Mouse (Mus musculus) ES-Bruce4 (cell line): ENCODE measurements at regions not wholly inside any gene's neighbourhood (a gene's known extent, or its start where the extent isn't known, plus 50 kb on each side); places are given as distances from the start of the nearest gene placed in this dataset.

Experiments
- H3K27ac ChIP-seq: 2 replicates; pipeline ENCODE4 v1.5.1; 2012; ENCODE audit warnings: low read length, inconsistent platforms; ENCODE audit not compliant: insufficient read depth
- H3K27me3 ChIP-seq: 2 replicates; pipeline ENCODE4 v1.6.1; 2012; ENCODE audit warnings: mild to moderate bottlenecking, low read length, inconsistent platforms; ENCODE audit not compliant: control insufficient read depth, poor library complexity, insufficient read depth, severe bottlenecking
- H3K36me3 ChIP-seq: 2 replicates; pipeline ENCODE4 v1.6.1; 2012; ENCODE audit warnings: inconsistent platforms, mild to moderate bottlenecking, low read length, moderate library complexity; ENCODE audit not compliant: control insufficient read depth, poor library complexity, insufficient read depth, severe bottlenecking
- H3K4me1 ChIP-seq: one replicate; pipeline ENCODE4 v1.8.1; 2011; ENCODE audit warnings: low read length; ENCODE audit not compliant: control insufficient read depth, insufficient read depth
- H3K4me3 ChIP-seq: 2 replicates; pipeline ENCODE4 v1.5.1; 2011; ENCODE audit warnings: low read depth, mild to moderate bottlenecking, low read length
- H3K9ac ChIP-seq: 2 replicates; pipeline ENCODE4 v1.6.1; 2012; ENCODE audit warnings: low read depth, mild to moderate bottlenecking, inconsistent platforms; ENCODE audit not compliant: poor library complexity, severe bottlenecking
- H3K9me3 ChIP-seq: replicated peaks from 2 replicates; pipeline ENCODE4 v1.6.1; 2012; ENCODE audit warnings: mild to moderate bottlenecking, low read length, inconsistent platforms; ENCODE audit not compliant: control insufficient read depth, poor library complexity, insufficient read depth, severe bottlenecking
- CTCF ChIP-seq: IDR thresholded peaks from one replicate; pipeline ENCODE4 v1.8.1; 2011; ENCODE audit warnings: low read depth, low read length
- EP300 ChIP-seq: IDR thresholded peaks from 2 replicates; pipeline ENCODE4 v1.6.1; 2011; ENCODE audit warnings: low read depth, low read length; ENCODE audit not compliant: insufficient read depth
- POLR2A ChIP-seq: IDR thresholded peaks from one replicate; pipeline ENCODE4 v1.8.1; 2011; ENCODE audit warnings: low read length; ENCODE audit not compliant: insufficient read depth

DNA sequence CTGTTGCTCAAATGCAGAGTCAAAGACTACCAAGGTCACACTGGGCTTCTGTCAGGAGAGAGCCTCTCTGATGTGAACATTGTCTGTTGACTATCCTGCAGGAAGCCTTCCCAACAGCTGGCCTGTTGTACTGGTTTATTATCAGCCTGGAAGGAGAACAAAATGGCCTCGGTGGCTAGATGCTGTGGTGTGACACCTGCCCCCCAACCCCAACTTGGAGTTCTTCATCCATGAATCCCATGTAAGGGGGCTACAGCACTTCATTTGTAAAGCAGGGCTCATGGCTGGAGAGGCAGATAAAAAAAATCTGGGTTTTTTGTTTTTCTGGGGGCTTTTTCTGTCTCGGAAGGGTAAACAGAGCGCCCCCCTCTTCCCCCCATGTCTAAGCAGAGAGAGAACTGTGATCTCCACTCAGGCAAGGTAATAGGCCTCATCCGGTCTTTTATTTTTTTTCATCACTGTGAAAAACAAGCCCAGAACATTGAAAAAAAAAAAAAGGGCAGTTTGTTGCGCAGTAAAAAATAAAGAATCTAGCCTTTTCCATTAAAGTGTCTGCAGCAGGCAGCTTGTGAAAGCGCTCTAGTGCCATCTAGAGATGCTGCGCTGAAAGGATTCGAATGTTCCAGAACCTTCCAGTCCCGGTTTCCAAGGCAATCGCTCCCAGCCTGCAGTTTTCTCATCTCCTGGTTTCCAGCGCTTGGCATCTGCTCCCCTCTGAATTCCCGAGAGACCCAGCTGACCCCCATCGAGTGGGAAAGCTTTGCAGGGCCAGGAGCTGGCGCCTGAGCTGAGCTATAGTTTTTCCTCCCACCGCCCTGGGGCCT is 97.8 kb downstream of the Edn3 start:
- Histone ChIP-seq H3K9me3 (no peaks in the 10 kb centered on the region), H3K9ac (no peak overlapping the region), H3K27me3 (no peaks in the 10 kb centered on the region), H3K27ac (no peak overlapping the region), H3K36me3 (no peaks in the 10 kb centered on the region), H3K4me3 (no peak overlapping the region), H3K4me1 (no peaks in the 10 kb centered on the region)
- TF ChIP-seq CTCF: peak; percentile 37
- TF ChIP-seq EP300: no peak
- TF ChIP-seq POLR2A: no peak

DNA sequence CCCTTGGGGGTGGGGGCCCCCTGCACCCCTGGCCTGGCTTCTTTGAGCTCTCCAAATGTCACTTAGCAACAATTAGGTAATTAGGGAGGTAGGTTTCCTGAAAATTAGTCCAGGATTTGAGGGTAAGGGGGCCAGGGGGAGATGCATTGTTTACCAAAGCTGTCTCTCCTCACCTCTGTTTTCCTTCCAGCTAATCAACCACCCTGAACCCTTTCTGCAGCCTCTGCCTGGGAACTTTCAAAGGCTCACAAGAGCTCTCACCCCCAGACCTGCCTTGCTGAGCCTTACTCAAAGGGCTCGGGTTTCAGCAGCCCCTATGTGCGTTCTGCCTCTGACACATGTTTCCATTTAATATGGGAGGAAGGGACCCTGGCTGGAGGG is 98.4 kb downstream of the Edn3 start:
- Histone ChIP-seq H3K27me3 (no peaks in the 10 kb centered on the region), H3K9ac (no peak overlapping the region), H3K36me3 (no peaks in the 10 kb centered on the region), H3K27ac (no peak overlapping the region), H3K9me3 (no peaks in the 10 kb centered on the region), H3K4me3 (no peak overlapping the region), H3K4me1 (no peaks in the 10 kb centered on the region)
- TF ChIP-seq EP300: no peak
- no peak for TF ChIP-seq CTCF
- TF ChIP-seq POLR2A: no peak

DNA sequence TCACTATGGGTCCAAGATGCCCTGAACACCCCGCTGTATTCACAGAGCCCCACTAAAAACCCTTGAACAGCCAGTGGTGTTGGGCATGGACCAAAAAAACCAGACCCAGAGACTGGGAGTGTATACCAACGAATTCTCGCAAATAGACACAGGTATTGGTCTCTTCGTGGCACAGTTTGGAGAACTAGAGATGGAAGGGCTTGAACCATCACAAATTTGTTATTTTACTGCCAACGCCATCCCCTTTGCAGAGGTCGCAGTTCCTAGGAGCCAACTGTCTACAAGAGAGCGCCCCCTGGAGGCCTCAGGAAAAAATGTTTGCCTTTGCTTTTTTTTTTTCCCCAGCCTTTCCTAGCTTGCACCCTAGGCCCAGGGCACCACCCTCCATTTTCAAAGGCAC is 99.1 kb downstream of the Edn3 start:
- Histone ChIP-seq H3K9ac (no peak overlapping the region), H3K27ac (no peak overlapping the region), H3K36me3 (no peaks in the 10 kb centered on the region), H3K4me1 (no peaks in the 10 kb centered on the region), H3K9me3 (no peaks in the 10 kb centered on the region), H3K27me3 (no peaks in the 10 kb centered on the region), H3K4me3 (no peak overlapping the region)
- TF ChIP-seq CTCF (peak; percentile 59), EP300 (no peak)

DNA sequence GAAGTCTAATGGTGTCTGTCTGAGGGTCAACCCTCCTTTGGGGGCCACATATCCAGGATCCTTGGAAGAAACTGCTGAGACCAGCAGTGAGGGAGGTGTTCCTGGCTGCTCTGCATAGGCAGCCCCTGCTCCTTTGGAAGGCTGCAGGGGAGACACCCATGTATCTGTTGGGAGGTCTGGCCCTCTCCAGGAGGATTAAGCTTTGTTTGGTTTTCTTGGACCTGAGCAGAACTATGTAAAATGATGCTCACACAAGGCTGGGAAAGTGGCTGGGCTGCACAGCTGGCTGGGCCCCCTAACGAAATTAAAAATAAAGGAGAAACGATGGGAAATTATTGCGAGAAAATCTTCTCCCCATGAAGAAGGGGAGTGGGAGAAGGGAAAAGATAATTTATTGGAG is 104.2 kb downstream of the Edn3 start:
- H3K27ac ChIP-seq: no peak overlapping the region
- H3K4me1 ChIP-seq: no peaks in the 10 kb centered on the region

DNA sequence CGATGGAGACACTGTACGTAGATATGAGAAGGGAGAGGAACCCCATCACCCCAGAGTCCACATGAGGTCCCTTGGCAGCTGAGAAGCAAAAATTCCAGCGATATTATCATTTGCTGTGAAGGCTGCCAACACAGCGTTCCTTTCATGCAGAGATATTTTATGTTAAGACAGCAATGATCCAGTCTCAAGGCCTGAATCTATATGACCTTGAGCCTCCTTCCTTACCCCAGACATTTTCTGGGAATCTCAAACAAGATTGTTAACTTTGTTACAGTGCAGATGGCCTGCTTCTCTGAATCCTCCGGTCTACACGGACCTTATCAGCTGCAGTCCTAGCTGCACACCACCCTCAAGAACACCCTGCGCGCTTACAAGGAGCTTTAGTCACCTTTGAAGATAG is 106.1 kb downstream of the Edn3 start:
- H3K27me3 ChIP-seq: no peaks in the 10 kb centered on the region
- H3K27ac ChIP-seq: no peak overlapping the region
- no peaks in the 10 kb centered on the region for H3K9me3 ChIP-seq
- TF ChIP-seq POLR2A (no peak), CTCF (no peak), EP300 (no peak)
- no peaks in the 10 kb centered on the region for H3K36me3 ChIP-seq
- no peaks in the 10 kb centered on the region for H3K4me1 ChIP-seq
- H3K4me3 ChIP-seq: no peak overlapping the region
- no peak overlapping the region for H3K9ac ChIP-seq

More for the DNA sequence above, 104.2 kb downstream of the Edn3 start:
- H3K9ac ChIP-seq: no peak overlapping the region
- no peaks in the 10 kb centered on the region for H3K36me3 ChIP-seq
- H3K27me3 ChIP-seq: no peaks in the 10 kb centered on the region
- H3K9me3 ChIP-seq: no peaks in the 10 kb centered on the region
- no peak overlapping the region for H3K4me3 ChIP-seq
- no peak for TF ChIP-seq CTCF
- TF ChIP-seq EP300: no peak
- TF ChIP-seq POLR2A: no peak

DNA sequence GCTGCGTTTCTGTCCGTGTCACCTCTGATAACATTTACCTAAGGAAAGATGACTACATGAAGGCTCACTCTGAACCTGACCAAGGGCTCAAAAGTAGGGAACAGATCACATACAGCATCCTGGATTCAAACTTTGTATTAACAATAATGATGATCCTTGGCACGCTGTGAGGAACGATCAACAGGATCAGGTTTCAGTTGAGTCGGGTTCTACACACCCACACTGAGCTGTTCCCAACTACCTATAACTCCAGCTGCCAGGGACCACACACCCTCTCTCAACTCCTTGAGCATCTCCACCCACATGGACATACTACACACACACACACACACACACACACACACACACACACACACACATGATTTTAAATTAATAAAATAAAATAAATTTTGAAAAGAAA is 107.0 kb downstream of the Edn3 start:
- no peak overlapping the region for H3K9ac ChIP-seq
- H3K9me3 ChIP-seq: no peaks in the 10 kb centered on the region
- no peaks in the 10 kb centered on the region for H3K4me1 ChIP-seq
- no peak for TF ChIP-seq CTCF
- no peak for TF ChIP-seq POLR2A
- no peak for TF ChIP-seq EP300
- H3K4me3 ChIP-seq: no peak overlapping the region
- H3K27ac ChIP-seq: no peak overlapping the region
- H3K36me3 ChIP-seq: no peaks in the 10 kb centered on the region
- H3K27me3 ChIP-seq: no peaks in the 10 kb centered on the region
